Mouse (Mus musculus) kidney, adult 2 months (tissue): Measurements from ENCODE around the gene Smc3.

Source experiments
- CTCF ChIP-seq: fragments of 200-500 bp; conservative IDR thresholded peaks from 2 replicates; pipeline ENCODE4 v1.5.1; 2011; ENCODE audit warnings: low read depth, mild to moderate bottlenecking, control low read depth, low read length, moderate library complexity, mixed read lengths; ENCODE audit not compliant: insufficient read depth, insufficient read length
- POLR2A ChIP-seq: fragments of 200-500 bp; IDR thresholded peaks from one replicate; pipeline ENCODE4 v1.6.1; 2011; ENCODE audit warnings: low read depth, low read length, control low read depth

GRCm38 (mm10) chr19:53564174-53564573 is 36.0 kb upstream of the Smc3 start:
- TF ChIP-seq POLR2A (no peak), CTCF (no peak)
